Mouse (Mus musculus): Measurements from ENCODE around the gene Zkscan8.

DNA sequence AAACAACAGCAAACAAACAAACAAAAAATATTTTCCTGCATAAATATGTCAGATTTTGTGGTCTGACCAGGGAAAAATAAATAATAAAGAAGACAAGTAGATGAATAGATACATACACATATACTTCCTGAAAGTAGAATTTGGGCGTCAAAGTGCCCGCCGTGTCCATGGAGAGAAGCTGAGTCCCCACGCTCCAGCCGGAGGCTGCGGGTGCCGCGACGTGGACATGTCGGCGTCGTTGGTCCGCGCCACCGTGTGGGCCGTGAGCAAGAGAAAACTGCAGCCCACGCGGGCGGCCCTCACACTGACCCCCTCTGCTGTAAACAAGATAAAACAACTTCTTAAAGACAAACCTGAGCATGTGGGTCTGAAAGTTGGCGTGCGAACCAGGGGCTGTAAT, 35.8 kb downstream of the Zkscan8 start, which contains the start of gene AK157302:
- no peak for TF ChIP-seq CTCF (IDR thresholded peaks at IDR 0.05; ENCODE audit: low read depth, low read length)
- no peak for TF ChIP-seq POLR2A (IDR thresholded peaks at IDR 0.05; ENCODE audit: insufficient read depth, low read length)
- no peak for TF ChIP-seq EP300 (IDR thresholded peaks at IDR 0.05; ENCODE audit: insufficient read depth, low read depth, low read length)
